Mouse (Mus musculus) natural killer cell, adult 2 months (primary cell): Measurements from ENCODE around the gene 4930442H23Rik.
"Not testable (repeated sequence)": the region's sequence is repeated elsewhere in the genome, so short reads cannot be mapped to it uniquely, and the experiment has no call there.

Experiments
- DNase-seq, 2 experiments: peaks; one replicate each; pipeline ENCODE4 v3.0.0; 2022; ENCODE audit warnings: low spot score in 2 of 2

The 4930442H23Rik gene

DNA sequence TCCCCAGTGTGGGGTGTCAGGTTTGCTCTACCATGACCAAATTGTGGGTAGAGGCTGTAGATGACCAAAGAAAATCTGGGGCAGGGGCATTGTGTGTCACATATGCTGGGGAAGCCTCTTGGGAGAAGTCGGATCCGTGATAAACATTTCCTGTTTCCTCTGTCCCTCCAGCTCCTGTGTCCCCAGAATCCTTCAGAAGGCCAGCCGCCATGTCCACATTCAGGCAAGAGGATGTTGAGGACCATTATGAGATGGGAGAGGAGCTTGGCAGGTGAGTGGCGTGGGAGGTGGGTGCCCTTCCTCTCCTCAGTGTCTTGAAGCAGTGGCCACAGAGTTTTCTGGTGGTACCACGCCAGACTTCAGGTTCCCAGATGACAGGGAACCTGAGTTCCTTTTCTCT, at the start of gene 4930442H23Rik:
Gene 4930442H23Rik (minus strand): TSS at position 45 of the 400 bp plus-strand sequence.
- DNase-seq: no peak

DNA sequence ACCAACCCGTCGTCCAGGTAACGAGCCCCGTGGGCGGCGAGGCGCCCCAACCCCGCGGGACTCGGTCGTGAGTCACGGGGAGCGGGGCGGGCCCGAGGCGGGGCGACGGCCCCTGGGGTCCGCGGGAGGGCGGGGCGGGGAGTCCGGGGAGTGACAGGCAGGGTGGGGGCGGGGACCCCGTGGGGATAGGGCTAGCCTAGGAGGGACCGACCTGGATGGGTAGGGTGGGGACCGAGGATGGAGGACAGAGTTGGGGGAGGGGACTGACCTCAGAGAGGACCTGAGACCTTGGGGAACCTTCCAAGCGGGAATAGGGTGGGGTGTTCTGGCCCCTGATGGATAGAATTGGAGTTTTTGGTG, 49.6 kb upstream of the 4930442H23Rik start:
- DNase-seq: no peak

GRCm38 (mm10) chr10:81232580-81233225, 49.1 kb upstream of the 4930442H23Rik start, which contains the start of gene Zfr2:
TSS of gene Zfr2 (plus strand) at chr10:81233155.
- DNase-seq: peak; percentile 82 to 93

DNA sequence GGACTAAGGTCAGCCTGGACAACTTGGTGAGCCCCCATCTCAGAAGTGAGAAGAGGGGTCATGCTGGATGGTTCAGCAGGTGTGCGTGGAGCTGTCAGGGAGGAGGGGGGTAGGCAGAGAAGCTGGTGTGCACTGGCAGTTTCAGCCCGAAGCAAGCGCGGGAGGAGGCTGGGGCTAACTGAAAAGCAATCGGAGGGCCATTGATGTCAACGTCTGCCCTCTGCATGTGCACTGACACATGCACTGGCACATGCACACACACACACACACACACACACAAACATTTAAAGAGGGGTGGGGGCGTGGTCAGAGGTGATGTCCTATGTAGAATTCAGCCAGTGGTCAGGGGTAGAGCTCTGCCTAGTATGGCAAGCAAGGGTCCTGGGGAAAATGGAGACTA, 47.8 kb upstream of the 4930442H23Rik start:
- no peak for DNase-seq

- DNase-seq: no peak
These were observed 47.0 kb upstream of the 4930442H23Rik start, which contains the start of gene Atcay for GRCm38 (mm10) chr10:81230438-81231332. TSS of gene Atcay (minus strand) at chr10:81230833.

DNA sequence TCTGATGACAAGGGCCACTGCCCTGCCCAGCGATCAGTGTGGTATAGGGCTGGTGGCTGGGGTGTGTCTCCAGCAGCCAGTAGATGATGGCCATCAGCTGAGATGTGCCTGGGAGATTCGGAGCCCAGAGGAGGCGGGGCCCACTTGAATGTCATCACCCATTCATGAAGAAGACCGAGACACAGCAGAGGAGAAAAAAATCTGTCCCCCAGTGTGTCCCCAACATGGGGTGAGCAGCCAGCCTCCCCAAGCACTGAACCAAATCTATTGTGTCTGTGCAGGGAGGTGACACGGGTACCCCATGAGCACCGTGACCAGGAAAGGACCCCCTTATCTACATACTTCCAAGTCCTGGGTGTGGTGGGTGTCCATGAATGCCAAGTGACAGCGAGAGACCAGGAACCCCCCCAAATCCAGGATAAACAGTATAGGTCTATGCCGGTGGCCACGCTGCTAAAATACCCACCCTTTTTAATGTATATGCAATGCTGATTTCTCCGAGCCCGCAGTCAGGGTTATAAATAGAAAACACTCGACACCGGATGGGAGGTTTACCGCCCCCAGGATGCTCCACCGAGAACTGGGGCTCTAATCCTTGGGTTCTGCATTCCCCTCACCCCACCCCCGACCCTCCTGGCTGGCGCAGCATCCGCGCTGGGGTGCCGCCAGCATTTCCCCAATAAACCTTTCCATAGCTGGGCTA, 46.2 kb upstream of the 4930442H23Rik start:
- no peak for DNase-seq

DNA sequence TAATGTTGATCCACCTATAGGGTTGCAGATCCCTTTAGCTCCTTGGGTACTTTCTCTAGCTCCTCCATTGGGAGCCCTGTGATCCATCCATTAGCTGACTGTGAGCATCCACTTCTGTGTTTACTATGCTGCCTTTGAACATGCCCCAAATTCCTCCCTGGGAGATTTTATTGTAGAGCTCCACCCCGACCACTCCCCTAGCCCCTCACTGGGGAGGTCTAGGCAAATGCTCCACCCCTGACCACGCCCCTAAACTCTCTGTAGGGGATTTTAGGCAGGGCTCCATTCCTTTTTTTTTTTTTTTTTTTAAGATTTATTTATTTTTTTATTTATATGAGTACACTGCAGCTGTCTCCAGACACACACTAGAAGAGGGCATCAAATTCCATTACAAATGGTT, 40.1 kb upstream of the 4930442H23Rik start:
- DNase-seq: not testable (repeated sequence)

- peak in 1 of 2 experiments; percentile 32 for DNase-seq
These were observed 37.9 kb upstream of the 4930442H23Rik start for GRCm38 (mm10) chr10:81221402-81222015.

DNA sequence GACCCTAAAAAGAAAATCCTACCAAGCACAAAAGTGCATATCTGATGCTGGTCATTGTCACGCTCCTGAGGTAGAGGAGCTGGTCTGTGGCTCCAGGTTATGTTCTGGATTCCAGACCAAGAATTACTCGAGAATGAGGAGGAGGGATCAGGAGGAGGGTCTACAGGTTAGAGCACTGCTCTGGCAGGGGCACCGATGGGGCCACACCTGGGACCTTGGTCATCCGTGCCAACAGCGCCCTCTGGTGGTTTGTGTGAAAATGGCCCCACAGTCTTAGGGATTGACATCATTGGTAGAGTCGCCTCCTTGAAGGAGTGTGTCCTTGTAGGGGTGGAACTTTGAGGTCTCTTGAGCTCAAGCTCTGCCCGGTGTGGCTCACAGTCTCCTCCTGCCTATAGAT, 34.3 kb upstream of the 4930442H23Rik start:
- DNase-seq: peak; percentile 72 to 85

DNA sequence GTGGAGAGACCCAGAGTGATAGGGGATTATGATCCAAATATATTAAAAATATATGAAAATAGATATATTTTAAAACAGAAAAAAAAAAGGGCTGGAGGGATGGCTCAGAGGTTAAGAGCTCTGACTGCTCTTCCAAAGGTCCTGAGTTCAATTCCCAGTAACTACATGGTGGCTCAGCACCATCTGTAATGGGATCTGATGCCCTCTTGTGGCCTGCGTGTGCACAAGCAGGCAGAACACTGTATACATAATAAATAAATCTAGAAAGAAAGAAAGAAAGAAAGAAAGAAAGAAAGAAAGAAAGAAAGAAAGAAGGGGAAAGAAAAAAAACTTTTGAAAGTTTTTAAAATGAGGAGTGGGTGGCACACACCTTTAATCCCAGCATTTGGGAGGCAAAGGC, 33.6 kb upstream of the 4930442H23Rik start:
- DNase-seq: not testable (repeated sequence)

- DNase-seq: no peak
These were observed 33.2 kb upstream of the 4930442H23Rik start for GRCm38 (mm10) chr10:81216810-81217209.

DNA sequence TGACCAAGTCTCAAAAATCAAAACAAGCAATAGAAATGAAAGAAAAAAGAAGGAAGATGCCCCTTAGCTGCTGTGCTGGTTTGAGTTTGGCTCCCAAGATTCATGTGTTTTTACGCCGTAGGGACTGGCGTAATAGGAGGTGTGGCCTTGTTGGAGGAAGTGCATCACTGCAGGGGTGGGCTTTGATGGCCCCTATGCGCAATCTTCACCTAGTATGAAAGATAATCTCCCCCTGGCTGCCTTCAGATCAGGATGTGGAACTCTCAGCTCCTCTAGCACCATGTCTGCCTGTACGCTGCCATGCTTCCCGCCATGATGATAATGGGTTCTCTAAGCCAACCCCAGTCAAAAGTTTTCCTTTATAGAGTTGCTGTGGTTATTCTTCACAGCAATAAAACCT, 32.6 kb upstream of the 4930442H23Rik start:
- no peak for DNase-seq

GRCm38 (mm10) chr10:81210154-81210553, 26.5 kb upstream of the 4930442H23Rik start:
- DNase-seq: no peak

- DNase-seq: no peak
These were observed 20.5 kb upstream of the 4930442H23Rik start for GRCm38 (mm10) chr10:81204137-81204536.

DNA sequence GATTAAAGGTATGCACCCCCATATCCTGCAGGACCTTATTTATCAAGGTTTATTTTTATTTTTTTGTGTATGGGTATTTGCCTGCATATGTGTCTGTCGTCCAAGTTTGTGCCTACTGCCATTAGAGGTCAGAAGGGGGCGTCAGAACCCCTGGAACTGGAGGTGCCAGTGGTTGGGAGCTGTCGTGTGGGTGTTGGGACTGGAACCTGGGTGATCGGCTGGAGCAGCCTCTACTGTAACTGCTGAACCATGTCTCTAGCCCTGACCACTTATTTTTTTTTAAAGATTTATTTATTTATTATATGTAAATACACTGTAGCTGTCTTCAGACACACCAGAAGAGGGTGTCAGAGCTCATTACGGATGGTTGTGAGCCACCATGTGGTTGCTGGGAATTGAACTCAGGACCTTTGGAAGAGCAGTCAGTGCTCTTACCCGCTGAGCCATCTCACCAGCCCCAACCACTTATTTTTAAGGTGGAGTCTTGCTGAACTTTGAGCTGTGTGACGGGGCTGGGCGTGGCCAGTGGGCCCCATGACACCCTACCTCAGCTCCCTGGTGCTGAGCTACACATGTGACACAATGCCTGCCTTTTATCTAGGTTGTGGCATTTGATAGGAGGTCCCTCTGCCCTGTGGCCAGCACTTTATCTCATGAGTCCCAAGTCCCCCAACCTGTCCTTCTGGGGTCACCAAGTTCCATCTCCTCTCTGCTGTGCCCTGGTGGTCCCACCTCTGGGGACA, 19.5 kb upstream of the 4930442H23Rik start:
- no peak for DNase-seq

DNA sequence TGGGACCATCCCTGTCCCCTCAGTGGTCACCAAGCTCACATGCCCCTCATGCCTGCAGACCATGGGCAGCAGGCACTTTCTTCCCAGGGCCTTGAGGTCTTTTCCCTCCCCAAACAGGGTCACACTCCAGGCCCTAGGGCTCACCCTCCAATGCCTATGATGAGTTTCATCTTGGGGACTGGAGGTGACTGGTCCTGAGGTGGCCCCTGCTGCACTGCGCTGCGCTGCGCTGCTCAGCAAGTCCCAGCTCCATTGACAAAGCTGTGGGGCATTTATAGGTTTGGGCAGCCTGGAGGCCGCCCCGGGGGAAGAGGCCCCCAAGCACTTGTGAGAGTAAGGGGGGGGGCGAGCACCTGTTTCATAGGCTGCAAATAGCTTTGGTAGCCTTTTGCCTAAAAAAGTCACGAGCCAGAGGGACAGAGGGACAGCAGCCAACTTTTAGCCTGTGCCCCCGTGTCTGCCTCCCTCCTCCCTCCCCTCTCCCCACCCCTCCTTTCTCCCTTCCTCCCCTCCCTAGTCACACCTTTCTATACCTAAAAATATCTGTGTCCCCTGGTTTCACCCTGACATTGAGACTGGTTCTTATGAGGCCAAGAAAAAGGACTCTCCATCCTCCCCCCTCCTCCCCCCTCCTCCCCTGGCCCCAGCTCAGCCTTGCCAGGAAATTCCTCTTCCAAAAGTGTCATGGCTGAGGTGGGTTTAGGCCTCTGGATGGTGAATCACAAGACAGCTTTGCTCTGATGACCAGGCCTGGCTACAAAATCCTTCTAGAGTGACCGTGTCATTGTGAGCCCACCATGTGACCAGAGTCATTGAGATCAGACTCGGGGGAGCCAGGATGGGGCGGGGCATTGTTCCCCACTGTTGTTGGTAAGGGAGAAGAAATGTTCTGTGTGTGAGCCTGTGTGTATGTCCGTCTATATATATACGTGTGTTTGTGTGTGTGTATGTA, 18.4 kb upstream of the 4930442H23Rik start, which contains the start of gene Nmrk2:
Gene Nmrk2 (minus strand): TSS at position 245 of the 952 bp plus-strand sequence.
- no peak for DNase-seq

GRCm38 (mm10) chr10:81200605-81201287, 17.1 kb upstream of the 4930442H23Rik start:
- no peak for DNase-seq

GRCm38 (mm10) chr10:81200141-81200540, 16.5 kb upstream of the 4930442H23Rik start:
- no peak for DNase-seq

GRCm38 (mm10) chr10:81198990-81199389, 15.3 kb upstream of the 4930442H23Rik start:
- DNase-seq: no peak
